ENCODE assay signal across 8 mouse cellular contexts in the genomic region with DNA sequence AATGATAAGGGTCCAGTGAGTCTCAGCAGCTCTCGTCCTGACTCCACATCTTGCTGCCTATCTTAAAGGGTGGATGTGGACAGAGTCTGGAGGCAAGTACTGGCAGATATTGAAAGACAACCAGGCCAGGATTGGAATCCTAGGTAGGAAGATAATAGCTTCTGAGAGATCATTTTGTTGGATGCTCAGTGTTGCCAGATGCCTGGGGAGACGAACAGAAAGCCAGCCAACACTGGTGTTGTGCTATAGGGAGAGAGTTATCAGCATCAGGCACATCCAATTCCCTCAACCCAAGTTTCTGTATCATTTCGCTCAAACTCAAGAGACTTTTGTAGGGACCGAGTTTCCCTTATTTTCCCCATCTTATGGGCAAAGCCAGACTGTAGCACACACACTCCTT.
DNase-seq lines count a peak whose midpoint lies in the region; ATAC-seq and TF ChIP-seq lines count a peak whose summit lies in the region.

No protein-coding gene starts in this region.

- H3K36me3 ChIP-seq in kidney, postnatal 0 days (ENCODE audit: insufficient read depth, low read length) = no peaks in the 10 kb centered on the region
- H3K36me3 ChIP-seq in embryonic facial prominence, embryonic 12.5 days = no peaks in the 10 kb centered on the region
- no peaks in the 10 kb centered on the region for H3K36me3 ChIP-seq in hindbrain, embryonic 16.5 days (ENCODE audit: control insufficient read depth, insufficient read depth, low read length)
- H3K36me3 ChIP-seq in neural tube, embryonic 12.5 days = no peaks in the 10 kb centered on the region

- WGBS in kidney, postnatal 0 days = 61% methylated on average over 4 of the region's 4 CpGs
- WGBS in embryonic facial prominence, embryonic 12.5 days = 65% methylated on average over 4 of the region's 4 CpGs
- WGBS in hindbrain, embryonic 16.5 days = 52% methylated on average over 4 of the region's 4 CpGs
- 80% methylated on average over 4 of the region's 4 CpGs for WGBS in neural tube, embryonic 12.5 days

- peaks cover 42% of the 10 kb centered on the region for H3K4me1 ChIP-seq in kidney, postnatal 0 days (replicated peaks; ENCODE audit: insufficient read depth, low read length)
- peaks cover 88% of the 10 kb centered on the region for H3K4me1 ChIP-seq in embryonic facial prominence, embryonic 12.5 days
- H3K4me1 ChIP-seq in hindbrain, embryonic 16.5 days (ENCODE audit: control insufficient read depth, insufficient read depth, low read depth, low read length) = peaks cover 78% of the 10 kb centered on the region
- H3K4me1 ChIP-seq in neural tube, embryonic 12.5 days = peaks cover 77% of the 10 kb centered on the region

- H3K27ac ChIP-seq in kidney, postnatal 0 days = peak overlapping the region; percentile 20; the same call in 1 of the 2 replicates
- peak overlapping the region; percentile 97 for H3K27ac ChIP-seq in embryonic facial prominence, embryonic 12.5 days
- H3K27ac ChIP-seq in hindbrain, embryonic 16.5 days (ENCODE audit: low read depth, low read length) = peak overlapping the region; percentile 52
- no peak overlapping the region for H3K27ac ChIP-seq in neural tube, embryonic 12.5 days

- TF ChIP-seq CTCF in kidney, postnatal 0 days (IDR thresholded peaks at IDR 0.05; ENCODE audit: low read depth) = no peak

- no peak for DNase-seq in kidney, postnatal 0 days (ENCODE audit: low spot score)
- DNase-seq in kidney, adult 11 months = no peak
- no peak for DNase-seq in layer of hippocampus, adult 11-12 months (ENCODE audit: low spot score)
- no peak for DNase-seq in thymus, postnatal 25 days
- no peak for DNase-seq in T-cell, adult 2 months (ENCODE audit: low spot score)

- H3K4me2 ChIP-seq in kidney, postnatal 0 days (ENCODE audit: low read length) = peak overlapping the region; percentile 48
- peak overlapping the region; percentile 59 for H3K4me2 ChIP-seq in embryonic facial prominence, embryonic 12.5 days (replicated peaks)
- H3K4me2 ChIP-seq in hindbrain, embryonic 16.5 days (ENCODE audit: low read length) = peak overlapping the region; percentile 42
- peak overlapping the region; percentile 42 for H3K4me2 ChIP-seq in neural tube, embryonic 12.5 days (replicated peaks)

- H3K4me3 ChIP-seq in kidney, postnatal 0 days (replicated peaks; ENCODE audit: low read depth, low read length) = peak overlapping the region; percentile 35
- peak overlapping the region; percentile 50 for H3K4me3 ChIP-seq in embryonic facial prominence, embryonic 12.5 days
- peak overlapping the region; percentile 25 for H3K4me3 ChIP-seq in hindbrain, embryonic 16.5 days (ENCODE audit: low read length)
- peak overlapping the region; percentile 27; the same call in 1 of the 2 replicates for H3K4me3 ChIP-seq in neural tube, embryonic 12.5 days

- no peaks in the 10 kb centered on the region for H3K27me3 ChIP-seq in kidney, postnatal 0 days (ENCODE audit: insufficient read depth, low read length)
- H3K27me3 ChIP-seq in embryonic facial prominence, embryonic 12.5 days = no peaks in the 10 kb centered on the region
- no peaks in the 10 kb centered on the region for H3K27me3 ChIP-seq in hindbrain, embryonic 16.5 days (replicated peaks; ENCODE audit: control insufficient read depth, insufficient read depth, low read length)
- no peaks in the 10 kb centered on the region for H3K27me3 ChIP-seq in neural tube, embryonic 12.5 days (replicated peaks)

- H3K9ac ChIP-seq in kidney, postnatal 0 days (ENCODE audit: low read depth, low read length) = no peak overlapping the region; the same call in 1 of the 2 replicates
- peak overlapping the region; percentile 77 for H3K9ac ChIP-seq in embryonic facial prominence, embryonic 12.5 days
- H3K9ac ChIP-seq in hindbrain, embryonic 16.5 days (ENCODE audit: low read depth, low read length) = peak overlapping the region; percentile 44
- H3K9ac ChIP-seq in neural tube, embryonic 12.5 days = no peak overlapping the region; the same call in 1 of the 2 replicates

- no peak for ATAC-seq in kidney, postnatal 0 days (replicated peaks; ENCODE audit: low FRiP score, low read depth)
- no peak for ATAC-seq in embryonic facial prominence, embryonic 12.5 days (ENCODE audit: insufficient number of reproducible peaks, insufficient read depth, low FRiP score, low TSS enrichment)
- ATAC-seq in hindbrain, embryonic 16.5 days = no peak
- no peak for ATAC-seq in neural tube, embryonic 12.5 days (ENCODE audit: low FRiP score, low read depth)

- no peaks in the 10 kb centered on the region for H3K9me3 ChIP-seq in kidney, postnatal 0 days (replicated peaks; ENCODE audit: low read length)
- H3K9me3 ChIP-seq in embryonic facial prominence, embryonic 12.5 days = no peaks in the 10 kb centered on the region
- H3K9me3 ChIP-seq in hindbrain, embryonic 16.5 days (ENCODE audit: control insufficient read depth, low read length) = no peaks in the 10 kb centered on the region
- H3K9me3 ChIP-seq in neural tube, embryonic 12.5 days = no peaks in the 10 kb centered on the region

Comparison
In these comparisons a context has a peak if more than half of its experiments do, and no peak if none do; other contexts are left out.
1. H3K9ac ChIP-seq: peak in embryonic facial prominence, embryonic 12.5 days (single experiment) and hindbrain, embryonic 16.5 days (single experiment); none in kidney, postnatal 0 days (single experiment) and neural tube, embryonic 12.5 days (single experiment).
2. Peak in every context shown above with its lines, with median percentiles within 50 percentile points of each other: H3K4me2 ChIP-seq and H3K4me3 ChIP-seq.